Mouse (Mus musculus): ENCODE data around the gene Hdac8. TPM values are rescaled to one million over a fixed set of nuclear protein-coding genes. Genes with fewer than 3 reads are reported as not detected.

Gene Hdac8
- polyA plus RNA-seq, 1 experiment from 2014 or later: 12.2 TPM

- ATAC-seq: no peak
- H3K4me3 ChIP-seq: no peak overlapping the region
- peaks cover 6% of the 10 kb centered on the region; the same call in 1 of the 2 replicates for H3K27me3 ChIP-seq
Observed at GRCm38 (mm10) chrX:102319252-102319651, 185.9 kb downstream of the Hdac8 start.

GRCm38 (mm10) chrX:102318782-102319181 is 186.4 kb downstream of the Hdac8 start:
- WGBS: 91% methylated on average over 5 of the region's 5 CpGs
- ATAC-seq: no peak
- H3K27ac ChIP-seq: no peak overlapping the region
- H3K4me2 ChIP-seq: no peak overlapping the region
- H3K9me3 ChIP-seq (replicated peaks): no peaks in the 10 kb centered on the region
- H3K36me3 ChIP-seq (ENCODE audit: poor library complexity, severe bottlenecking): no peaks in the 10 kb centered on the region
- H3K27me3 ChIP-seq: peaks cover 6% of the 10 kb centered on the region; the same call in 1 of the 2 replicates
- H3K4me3 ChIP-seq: no peak overlapping the region
- H3K4me1 ChIP-seq: no peaks in the 10 kb centered on the region
- no peak overlapping the region for H3K9ac ChIP-seq

More at GRCm38 (mm10) chrX:102319252-102319651, 185.9 kb downstream of the Hdac8 start:
- Histone ChIP-seq H3K9ac (no peak overlapping the region), H3K4me1 (no peaks in the 10 kb centered on the region), H3K9me3 (replicated peaks) (no peaks in the 10 kb centered on the region), H3K36me3 (ENCODE audit: poor library complexity, severe bottlenecking) (no peaks in the 10 kb centered on the region), H3K27ac (no peak overlapping the region), H3K4me2 (no peak overlapping the region)

GRCm38 (mm10) chrX:102311119-102311518 is 194.0 kb downstream of the Hdac8 start:
- Histone ChIP-seq H3K27me3 (peaks cover 11% of the 10 kb centered on the region; the same call in 1 of the 2 replicates), H3K36me3 (ENCODE audit: poor library complexity, severe bottlenecking) (no peaks in the 10 kb centered on the region), H3K4me2 (no peak overlapping the region), H3K9me3 (replicated peaks) (no peaks in the 10 kb centered on the region), H3K4me1 (no peaks in the 10 kb centered on the region), H3K9ac (no peak overlapping the region), H3K27ac (no peak overlapping the region), H3K4me3 (no peak overlapping the region)
- WGBS: 78% methylated on average over 3 of the region's 3 CpGs
- ATAC-seq: no peak

- ATAC-seq: no peak
- Histone ChIP-seq H3K27ac (no peak overlapping the region), H3K4me1 (no peaks in the 10 kb centered on the region), H3K9me3 (replicated peaks) (no peaks in the 10 kb centered on the region), H3K4me2 (no peak overlapping the region), H3K9ac (no peak overlapping the region), H3K4me3 (no peak overlapping the region), H3K36me3 (ENCODE audit: poor library complexity, severe bottlenecking) (no peaks in the 10 kb centered on the region), H3K27me3 (peaks cover 20% of the 10 kb centered on the region; the same call in 1 of the 2 replicates)
- WGBS: 84% methylated on average over 5 of the region's 5 CpGs
Observed at GRCm38 (mm10) chrX:102307511-102307910, 197.6 kb downstream of the Hdac8 start.

GRCm38 (mm10) chrX:102305806-102306205 is 199.4 kb downstream of the Hdac8 start:
- 70% methylated on average over 4 of the region's 4 CpGs for WGBS
- no peak for ATAC-seq
- Histone ChIP-seq H3K4me2 (no peak overlapping the region), H3K27me3 (peaks cover 17% of the 10 kb centered on the region; the same call in 1 of the 2 replicates), H3K27ac (no peak overlapping the region), H3K4me1 (no peaks in the 10 kb centered on the region), H3K4me3 (no peak overlapping the region), H3K36me3 (ENCODE audit: poor library complexity, severe bottlenecking) (no peaks in the 10 kb centered on the region), H3K9me3 (replicated peaks) (no peaks in the 10 kb centered on the region), H3K9ac (no peak overlapping the region)

GRCm38 (mm10) chrX:102304914-102305313 is 200.2 kb downstream of the Hdac8 start:
- 79% methylated on average over 4 of the region's 4 CpGs for WGBS
- Histone ChIP-seq H3K9me3 (replicated peaks) (no peaks in the 10 kb centered on the region), H3K4me3 (no peak overlapping the region), H3K36me3 (ENCODE audit: poor library complexity, severe bottlenecking) (no peaks in the 10 kb centered on the region), H3K4me2 (no peak overlapping the region), H3K9ac (no peak overlapping the region), H3K4me1 (no peaks in the 10 kb centered on the region), H3K27me3 (peaks cover 17% of the 10 kb centered on the region; the same call in 1 of the 2 replicates), H3K27ac (no peak overlapping the region)
- no peak for ATAC-seq

- WGBS: 57% methylated on average over 3 of the region's 3 CpGs
- H3K9me3 ChIP-seq (replicated peaks): no peaks in the 10 kb centered on the region
- no peak overlapping the region for H3K4me3 ChIP-seq
- H3K4me2 ChIP-seq: no peak overlapping the region
- no peaks in the 10 kb centered on the region for H3K4me1 ChIP-seq
- H3K27me3 ChIP-seq: peaks cover 14% of the 10 kb centered on the region; the same call in 1 of the 2 replicates
- no peaks in the 10 kb centered on the region for H3K36me3 ChIP-seq (ENCODE audit: poor library complexity, severe bottlenecking)
- no peak overlapping the region for H3K9ac ChIP-seq
- no peak for ATAC-seq
- H3K27ac ChIP-seq: no peak overlapping the region
Observed at GRCm38 (mm10) chrX:102302476-102302875, 202.7 kb downstream of the Hdac8 start.

GRCm38 (mm10) chrX:102284889-102285288 is 220.3 kb downstream of the Hdac8 start:
- no peak overlapping the region for H3K4me2 ChIP-seq
- no peaks in the 10 kb centered on the region for H3K4me1 ChIP-seq
- ATAC-seq: no peak
- H3K36me3 ChIP-seq (ENCODE audit: poor library complexity, severe bottlenecking): no peaks in the 10 kb centered on the region
- H3K9me3 ChIP-seq (replicated peaks): no peaks in the 10 kb centered on the region
- no peak overlapping the region for H3K27ac ChIP-seq
- no peak overlapping the region for H3K4me3 ChIP-seq
- 84% methylated on average over 3 of the region's 3 CpGs for WGBS
- H3K27me3 ChIP-seq: 0 out of 2 replicates have a peak, but pooled peaks cover 3% of the 10 kb centered on the region
- no peak overlapping the region for H3K9ac ChIP-seq

- Histone ChIP-seq H3K9ac (no peak overlapping the region), H3K36me3 (ENCODE audit: poor library complexity, severe bottlenecking) (no peaks in the 10 kb centered on the region), H3K4me3 (no peak overlapping the region), H3K4me1 (no peaks in the 10 kb centered on the region), H3K4me2 (no peak overlapping the region), H3K9me3 (replicated peaks) (no peaks in the 10 kb centered on the region), H3K27ac (no peak overlapping the region), H3K27me3 (0 out of 2 replicates have a peak, but pooled peaks cover 7% of the 10 kb centered on the region)
- WGBS: 80% methylated on average over 13 of the region's 14 CpGs
- no peak for ATAC-seq
Observed at GRCm38 (mm10) chrX:102262620-102263345, 242.4 kb downstream of the Hdac8 start.

- Histone ChIP-seq H3K4me1 (no peaks in the 10 kb centered on the region), H3K9ac (no peak overlapping the region), H3K36me3 (ENCODE audit: poor library complexity, severe bottlenecking) (no peaks in the 10 kb centered on the region), H3K4me3 (no peak overlapping the region), H3K4me2 (no peak overlapping the region), H3K9me3 (replicated peaks) (no peaks in the 10 kb centered on the region), H3K27ac (no peak overlapping the region), H3K27me3 (0 out of 2 replicates have a peak, but pooled peaks cover 7% of the 10 kb centered on the region)
- WGBS: 91% methylated on average over 4 of the region's 4 CpGs
- no peak for ATAC-seq
Observed at GRCm38 (mm10) chrX:102259772-102260171, 245.4 kb downstream of the Hdac8 start.

GRCm38 (mm10) chrX:102253892-102254291 is 251.3 kb downstream of the Hdac8 start:
- Histone ChIP-seq H3K4me2 (peak overlapping the region; percentile 87), H3K27ac (no peak overlapping the region), H3K4me3 (peak overlapping the region; percentile 4; the same call in 1 of the 2 replicates), H3K9me3 (replicated peaks) (no peaks in the 10 kb centered on the region), H3K27me3 (peaks cover 40% of the 10 kb centered on the region), H3K9ac (no peak overlapping the region), H3K36me3 (ENCODE audit: poor library complexity, severe bottlenecking) (no peaks in the 10 kb centered on the region), H3K4me1 (peaks cover 5% of the 10 kb centered on the region)
- ATAC-seq: no peak
- WGBS: 17% methylated on average over 7 of the region's 7 CpGs

- Histone ChIP-seq H3K4me2 (peak within 1 kb of the TSS; percentile 87), H3K9ac (peak within 1 kb of the TSS; percentile 63), H3K4me3 (peak within 1 kb of the TSS; percentile 51), H3K27me3 (peaks cover 55% of the 10 kb centered on the region), H3K27ac (no peak within 1 kb of the TSS; the same call in 1 of the 2 replicates), H3K4me1 (peaks cover 5% of the 10 kb centered on the region), H3K9me3 (replicated peaks) (no peaks in the 10 kb centered on the region), H3K36me3 (ENCODE audit: poor library complexity, severe bottlenecking) (no peaks in the 10 kb centered on the region)
- peak; percentile 96 for ATAC-seq
- WGBS: 12% methylated on average over 44 of the region's 44 CpGs
Observed at GRCm38 (mm10) chrX:102251937-102252860, 253.0 kb downstream of the Hdac8 start, which contains the start of gene Cited1. Gene Cited1 (minus strand): TSS chrX:102252181.

Data from forebrain, embryonic 13.5 days (tissue).